Mouse (Mus musculus) hindbrain, postnatal 0 days (tissue): ENCODE data around the gene Tmcc3. TPM values are rescaled to one million over a fixed set of nuclear protein-coding genes. Genes with fewer than 3 reads are reported as not detected.

Source experiments
- ATAC-seq: fragments of 200-750 bp; cut with Nextera tagmentation; 2 replicates; pipeline ENCODE4 v1.8.0; 2017; ENCODE audit warnings: mild to moderate bottlenecking, moderate TSS enrichment, moderate library complexity
- DNase-seq: peaks from one replicate; pipeline ENCODE4 v3.0.0-alpha.2; 2015; ENCODE audit warnings: low spot score
- H3K27ac ChIP-seq: fragments of 300-500 bp; sonication (generic); 2 replicates; pipeline ENCODE4 v1.5.1; 2014; ENCODE audit warnings: mild to moderate bottlenecking
- H3K27me3 ChIP-seq: fragments of 300-500 bp; sonication (generic); 2 replicates; pipeline ENCODE4 v1.6.1; 2014; ENCODE audit warnings: low read length, mixed read lengths; ENCODE audit not compliant: insufficient read depth
- H3K36me3 ChIP-seq: fragments of 300-500 bp; sonication (generic); 2 replicates; pipeline ENCODE4 v1.6.1; 2014; ENCODE audit warnings: low read length, mixed read lengths; ENCODE audit not compliant: insufficient read depth
- H3K4me1 ChIP-seq: fragments of 300-500 bp; sonication (generic); 2 replicates; pipeline ENCODE4 v1.6.1; 2014; ENCODE audit warnings: antibody characterized with exemption, low read length, mixed read lengths; ENCODE audit not compliant: insufficient read depth
- H3K4me2 ChIP-seq: fragments of 300-500 bp; sonication (generic); 2 replicates; pipeline ENCODE4 v1.6.1; 2014; ENCODE audit warnings: low read depth, mild to moderate bottlenecking, low read length, moderate library complexity, mixed read lengths
- H3K4me3 ChIP-seq: fragments of 300-500 bp; sonication (generic); 2 replicates; pipeline ENCODE4 v1.5.1; 2014; ENCODE audit warnings: low read length
- H3K9ac ChIP-seq: fragments of 300-500 bp; sonication (generic); replicated peaks from 2 replicates; pipeline ENCODE4 v1.6.1; 2014; ENCODE audit warnings: mild to moderate bottlenecking, low read length, moderate library complexity, mixed read lengths
- H3K9me3 ChIP-seq: fragments of 300-500 bp; sonication (generic); 2 replicates; pipeline ENCODE4 v1.6.1; 2016; ENCODE audit warnings: low read length, mixed read lengths
- CTCF ChIP-seq: IDR thresholded peaks from 2 replicates; pipeline ENCODE4 v1.5.1; 2016; ENCODE audit warnings: antibody characterized with exemption, control low read depth, low read depth
- WGBS: fragments of 180-500 bp; shearing (Covaris S2); extraction: QIAGEN DNeasy Blood & Tissue Kit; methylation state at CpG from one replicate; pipeline ENCODE4 v1.1.7; 2014; 5-methylcytosine and 5-hydroxymethylcytosine counted together
- polyA plus RNA-seq: library from polyadenylated mRNA; unstranded; fragments of >200 nt; fragmentation: Nextera tagmentation; extraction: Ambion mirVana; gene quantifications from 2 replicates; pipeline ENCODE4 v1.2.1, GENCODE M21; 2015
- total RNA-seq: library from RNA; depleted of rRNA; stranded (reverse); fragments of >200 nt; gene quantifications from 2 replicates; pipeline ENCODE4 v1.2.3, GENCODE M21; 2014

Tmcc3 gene
- total and polyA plus RNA-seq, 2 experiments from 2014 or later = 9.7 to 15.3 TPM

GRCm38 (mm10) chr10:94380082-94380481, 68.3 kb downstream of the Tmcc3 start:
- peak; percentile 53 for TF ChIP-seq CTCF
- H3K27ac ChIP-seq = no peak overlapping the region
- H3K27me3 ChIP-seq = no peaks in the 10 kb centered on the region
- H3K9me3 ChIP-seq = no peaks in the 10 kb centered on the region
- 83% methylated on average over 2 of the region's 2 CpGs for WGBS
- peaks cover 9% of the 10 kb centered on the region; the same call in 1 of the 2 replicates for H3K4me1 ChIP-seq
- H3K4me3 ChIP-seq = no peak overlapping the region
- ATAC-seq (no peak), DNase-seq (no peak)
- no peak overlapping the region for H3K4me2 ChIP-seq
- H3K9ac ChIP-seq = no peak overlapping the region
- H3K36me3 ChIP-seq = no peaks in the 10 kb centered on the region

GRCm38 (mm10) chr10:94380662-94381392, 69.1 kb downstream of the Tmcc3 start:
- 41% methylated on average over 9 of the region's 9 CpGs for WGBS
- Histone ChIP-seq H3K4me3 (no peak overlapping the region), H3K4me2 (no peak overlapping the region), H3K4me1 (peaks cover 9% of the 10 kb centered on the region; the same call in 1 of the 2 replicates), H3K27me3 (no peaks in the 10 kb centered on the region), H3K9me3 (peaks cover 4% of the 10 kb centered on the region; the same call in 1 of the 2 replicates), H3K36me3 (no peaks in the 10 kb centered on the region), H3K27ac (peak overlapping the region; percentile 49; the same call in 1 of the 2 replicates), H3K9ac (no peak overlapping the region)
- DNase-seq (peak; percentile 41), ATAC-seq (no peak)
- TF ChIP-seq CTCF = no peak

- no peak overlapping the region for H3K27ac ChIP-seq
- TF ChIP-seq CTCF = no peak
Measured at GRCm38 (mm10) chr10:94381393-94381740, 69.6 kb downstream of the Tmcc3 start.

GRCm38 (mm10) chr10:94382618-94383017, 70.9 kb downstream of the Tmcc3 start:
- peaks cover 4% of the 10 kb centered on the region; the same call in 1 of the 2 replicates for H3K9me3 ChIP-seq
- no peak overlapping the region for H3K4me2 ChIP-seq
- H3K36me3 ChIP-seq = no peaks in the 10 kb centered on the region
- peak overlapping the region; percentile 56 for H3K27ac ChIP-seq
- no peak for TF ChIP-seq CTCF
- peaks cover 9% of the 10 kb centered on the region; the same call in 1 of the 2 replicates for H3K4me1 ChIP-seq
- H3K4me3 ChIP-seq = no peak overlapping the region
- H3K27me3 ChIP-seq = no peaks in the 10 kb centered on the region
- ATAC-seq = no peak
- H3K9ac ChIP-seq = no peak overlapping the region
- WGBS = 49% methylated on average over 14 of the region's 14 CpGs
- DNase-seq = peak; percentile 54

More at GRCm38 (mm10) chr10:94381393-94381740, 69.6 kb downstream of the Tmcc3 start:
- WGBS = 79% methylated on average over 4 of the region's 4 CpGs
- Histone ChIP-seq H3K4me2 (no peak overlapping the region), H3K36me3 (no peaks in the 10 kb centered on the region), H3K9ac (no peak overlapping the region), H3K9me3 (peaks cover 4% of the 10 kb centered on the region; the same call in 1 of the 2 replicates), H3K4me1 (peaks cover 9% of the 10 kb centered on the region; the same call in 1 of the 2 replicates), H3K4me3 (no peak overlapping the region), H3K27me3 (no peaks in the 10 kb centered on the region)
- ATAC-seq (no peak), DNase-seq (no peak)

- Histone ChIP-seq H3K36me3 (no peaks in the 10 kb centered on the region), H3K4me1 (peaks cover 5% of the 10 kb centered on the region; the same call in 1 of the 2 replicates), H3K27ac (peak overlapping the region; percentile 56; the same call in 1 of the 2 replicates), H3K27me3 (no peaks in the 10 kb centered on the region), H3K9me3 (peaks cover 4% of the 10 kb centered on the region; the same call in 1 of the 2 replicates), H3K9ac (no peak overlapping the region), H3K4me2 (no peak overlapping the region), H3K4me3 (no peak overlapping the region)
- no peak for TF ChIP-seq CTCF
- DNase-seq = no peak
- ATAC-seq = no peak
- 85% methylated on average over 6 of the region's 6 CpGs for WGBS
Measured at GRCm38 (mm10) chr10:94383565-94383964, 71.8 kb downstream of the Tmcc3 start.

GRCm38 (mm10) chr10:94389219-94389618, 77.5 kb downstream of the Tmcc3 start:
- ATAC-seq = 0 out of 2 replicates have a peak, but pooled peaks have one; percentile 15
- Histone ChIP-seq H3K27ac (no peak overlapping the region), H3K9me3 (peaks cover 4% of the 10 kb centered on the region; the same call in 1 of the 2 replicates), H3K4me2 (no peak overlapping the region), H3K27me3 (no peaks in the 10 kb centered on the region), H3K9ac (no peak overlapping the region), H3K36me3 (no peaks in the 10 kb centered on the region), H3K4me1 (no peaks in the 10 kb centered on the region), H3K4me3 (no peak overlapping the region)
- no peak for TF ChIP-seq CTCF
- WGBS = 59% methylated on average over 6 of the region's 6 CpGs
- no peak for DNase-seq

GRCm38 (mm10) chr10:94391049-94391448, 79.3 kb downstream of the Tmcc3 start:
- Histone ChIP-seq H3K27me3 (no peaks in the 10 kb centered on the region), H3K9ac (no peak overlapping the region), H3K9me3 (no peaks in the 10 kb centered on the region), H3K36me3 (no peaks in the 10 kb centered on the region), H3K27ac (no peak overlapping the region), H3K4me1 (no peaks in the 10 kb centered on the region), H3K4me3 (no peak overlapping the region), H3K4me2 (no peak overlapping the region)
- no peak for ATAC-seq
- WGBS = 70% methylated on average over 5 of the region's 5 CpGs
- no peak for TF ChIP-seq CTCF
- no peak for DNase-seq
